Mouse (Mus musculus) ovary, postnatal 10 days (tissue): ENCODE results near the gene Robo1.

Experiments used
- DNase-seq: peaks from one replicate; pipeline ENCODE4 v3.0.0; 2022; ENCODE audit warnings: low spot score

Robo1 gene

GRCm38 (mm10) chr16:72307537-72308330, at the start of gene Robo1:
TSS of gene Robo1 (plus strand) at chr16:72308306.
- no peak for DNase-seq

GRCm38 (mm10) chr16:72267839-72268238, 40.3 kb upstream of the Robo1 start:
- DNase-seq: no peak

GRCm38 (mm10) chr16:72276390-72277074, 31.6 kb upstream of the Robo1 start:
- DNase-seq: no peak

- DNase-seq: no peak
Measured at GRCm38 (mm10) chr16:72308331-72308668, 194 bp downstream of the Robo1 start.

- DNase-seq: no peak
Measured at GRCm38 (mm10) chr16:72327321-72327720, 19.2 kb downstream of the Robo1 start.

GRCm38 (mm10) chr16:72328579-72328978, 20.5 kb downstream of the Robo1 start:
- DNase-seq: no peak

- no peak for DNase-seq
Measured at GRCm38 (mm10) chr16:72337757-72338156, 29.7 kb downstream of the Robo1 start.

GRCm38 (mm10) chr16:72350422-72350821, 42.3 kb downstream of the Robo1 start:
- DNase-seq: no peak

- no peak for DNase-seq
Measured at GRCm38 (mm10) chr16:72356515-72357357, 48.6 kb downstream of the Robo1 start.

- no peak for DNase-seq
Measured at GRCm38 (mm10) chr16:72376896-72377295, 68.8 kb downstream of the Robo1 start.

GRCm38 (mm10) chr16:72381819-72382218, 73.7 kb downstream of the Robo1 start:
- no peak for DNase-seq

- DNase-seq: no peak
Measured at GRCm38 (mm10) chr16:72383566-72383965, 75.5 kb downstream of the Robo1 start.

- no peak for DNase-seq
Measured at GRCm38 (mm10) chr16:72393512-72393911, 85.4 kb downstream of the Robo1 start.

GRCm38 (mm10) chr16:72398811-72399210, 90.7 kb downstream of the Robo1 start:
- no peak for DNase-seq

GRCm38 (mm10) chr16:72402381-72402780, 94.3 kb downstream of the Robo1 start:
- no peak for DNase-seq

- DNase-seq: no peak
Measured at GRCm38 (mm10) chr16:72409820-72410219, 101.7 kb downstream of the Robo1 start.

- no peak for DNase-seq
Measured at GRCm38 (mm10) chr16:72411669-72412270, 103.7 kb downstream of the Robo1 start.

- no peak for DNase-seq
Measured at GRCm38 (mm10) chr16:72412879-72413278, 104.8 kb downstream of the Robo1 start.

- no peak for DNase-seq
Measured at GRCm38 (mm10) chr16:72419328-72420066, 111.4 kb downstream of the Robo1 start.

GRCm38 (mm10) chr16:72422426-72422825, 114.3 kb downstream of the Robo1 start:
- DNase-seq: no peak

GRCm38 (mm10) chr16:72434396-72434795, 126.3 kb downstream of the Robo1 start:
- DNase-seq: no peak
